Mouse (Mus musculus) small intestine, adult 2 months (tissue): ENCODE measurements around the gene Usp21.
A peak's percentile ranks its signal among the peaks of the same experiment; 100 is the strongest.

Source experiments
- CTCF ChIP-seq: fragments of 200-500 bp; IDR thresholded peaks from 2 replicates; pipeline ENCODE4 v1.5.1; 2012; ENCODE audit warnings: low read depth, mild to moderate bottlenecking, control low read depth, inconsistent platforms, low read length, moderate library complexity, mixed read lengths; ENCODE audit not compliant: insufficient replicate concordance, insufficient read length; ENCODE audit errors: extremely low read depth
- POLR2A ChIP-seq: fragments of 200-500 bp; IDR thresholded peaks from 2 replicates; pipeline ENCODE4 v1.6.1; 2012; ENCODE audit warnings: low read depth, mild to moderate bottlenecking, control low read depth, inconsistent platforms, low read length, moderate library complexity

- TF ChIP-seq POLR2A (peak; percentile 57), CTCF (no peak)
Measured at GRCm38 (mm10) chr1:171294298-171295062, 6.7 kb upstream of the Usp21 start, which contains the start of gene Ufc1.
